Mouse (Mus musculus): ENCODE measurements at regions not wholly inside any gene's neighbourhood (a gene's known extent, or its start where the extent isn't known, plus 50 kb on each side); places are given as distances from the start of the nearest gene placed in this dataset.
A peak's percentile ranks its signal among the peaks of the same experiment; 100 is the strongest.

GRCm38 (mm10) chr15:62571803-62572202, 1273.2 kb downstream of the Gsdmc2 start:
- no peaks in the 10 kb centered on the region for H3K36me3 ChIP-seq (ENCODE audit: control insufficient read depth, insufficient read depth, low read length)
- H3K9ac ChIP-seq (ENCODE audit: low read depth, low read length), result no peak overlapping the region
- H3K4me3 ChIP-seq (ENCODE audit: low read depth, low read length), result no peak overlapping the region
- H3K27me3 ChIP-seq (ENCODE audit: control insufficient read depth, insufficient read depth, low read depth, low read length), result no peaks in the 10 kb centered on the region
- H3K4me1 ChIP-seq (ENCODE audit: control insufficient read depth, insufficient read depth, low read length), result no peaks in the 10 kb centered on the region
- ATAC-seq, result no peak
- no peaks in the 10 kb centered on the region for H3K9me3 ChIP-seq (replicated peaks; ENCODE audit: control insufficient read depth, low read length, poor library complexity, severe bottlenecking)
- WGBS, result 54% methylated on average over 7 of the region's 7 CpGs
- no peak overlapping the region for H3K27ac ChIP-seq (ENCODE audit: low read length)
- H3K4me2 ChIP-seq (ENCODE audit: low read length), result no peak overlapping the region

GRCm38 (mm10) chr15:62568788-62569713, 1275.9 kb downstream of the Gsdmc2 start:
- Histone ChIP-seq H3K9me3 (replicated peaks; ENCODE audit: control insufficient read depth, low read length, poor library complexity, severe bottlenecking) (no peaks in the 10 kb centered on the region), H3K27me3 (ENCODE audit: control insufficient read depth, insufficient read depth, low read depth, low read length) (no peaks in the 10 kb centered on the region), H3K9ac (ENCODE audit: low read depth, low read length) (no peak overlapping the region), H3K4me1 (ENCODE audit: control insufficient read depth, insufficient read depth, low read length) (no peaks in the 10 kb centered on the region), H3K36me3 (ENCODE audit: control insufficient read depth, insufficient read depth, low read length) (no peaks in the 10 kb centered on the region), H3K4me3 (ENCODE audit: low read depth, low read length) (no peak overlapping the region), H3K4me2 (ENCODE audit: low read length) (no peak overlapping the region), H3K27ac (ENCODE audit: low read length) (no peak overlapping the region)
- no peak for ATAC-seq
- WGBS, result 88% methylated on average over 7 of the region's 7 CpGs

GRCm38 (mm10) chr15:62567431-62567830, 1277.5 kb downstream of the Gsdmc2 start:
- no peak for ATAC-seq
- 88% methylated on average over 4 of the region's 4 CpGs for WGBS
- Histone ChIP-seq H3K27ac (ENCODE audit: low read length) (no peak overlapping the region), H3K4me1 (ENCODE audit: control insufficient read depth, insufficient read depth, low read length) (no peaks in the 10 kb centered on the region), H3K36me3 (ENCODE audit: control insufficient read depth, insufficient read depth, low read length) (no peaks in the 10 kb centered on the region), H3K27me3 (ENCODE audit: control insufficient read depth, insufficient read depth, low read depth, low read length) (no peaks in the 10 kb centered on the region), H3K9ac (ENCODE audit: low read depth, low read length) (no peak overlapping the region), H3K4me2 (ENCODE audit: low read length) (no peak overlapping the region), H3K9me3 (replicated peaks; ENCODE audit: control insufficient read depth, low read length, poor library complexity, severe bottlenecking) (no peaks in the 10 kb centered on the region), H3K4me3 (ENCODE audit: low read depth, low read length) (no peak overlapping the region)

- Histone ChIP-seq H3K36me3 (ENCODE audit: control insufficient read depth, insufficient read depth, low read length) (no peaks in the 10 kb centered on the region), H3K9ac (ENCODE audit: low read depth, low read length) (no peak overlapping the region), H3K4me1 (ENCODE audit: control insufficient read depth, insufficient read depth, low read length) (no peaks in the 10 kb centered on the region), H3K4me3 (ENCODE audit: low read depth, low read length) (no peak overlapping the region), H3K27ac (ENCODE audit: low read length) (no peak overlapping the region), H3K4me2 (ENCODE audit: low read length) (no peak overlapping the region), H3K27me3 (ENCODE audit: control insufficient read depth, insufficient read depth, low read depth, low read length) (no peaks in the 10 kb centered on the region), H3K9me3 (replicated peaks; ENCODE audit: control insufficient read depth, low read length, poor library complexity, severe bottlenecking) (no peaks in the 10 kb centered on the region)
- WGBS, result 4% methylated on average over 7 of the region's 7 CpGs
- peak; percentile 81 for ATAC-seq
Observed at GRCm38 (mm10) chr15:62566106-62566511, 1278.9 kb downstream of the Gsdmc2 start.

- Histone ChIP-seq H3K4me1 (ENCODE audit: control insufficient read depth, insufficient read depth, low read length) (no peaks in the 10 kb centered on the region), H3K36me3 (ENCODE audit: control insufficient read depth, insufficient read depth, low read length) (no peaks in the 10 kb centered on the region), H3K27me3 (ENCODE audit: control insufficient read depth, insufficient read depth, low read depth, low read length) (no peaks in the 10 kb centered on the region), H3K9me3 (replicated peaks; ENCODE audit: control insufficient read depth, low read length, poor library complexity, severe bottlenecking) (no peaks in the 10 kb centered on the region), H3K4me3 (ENCODE audit: low read depth, low read length) (no peak overlapping the region), H3K9ac (ENCODE audit: low read depth, low read length) (no peak overlapping the region), H3K4me2 (ENCODE audit: low read length) (no peak overlapping the region), H3K27ac (ENCODE audit: low read length) (no peak overlapping the region)
- WGBS, result 76% methylated on average over 2 of the region's 2 CpGs
- ATAC-seq, result no peak
Observed at GRCm38 (mm10) chr15:62533233-62533632, 1311.7 kb downstream of the Gsdmc2 start.

- no peak overlapping the region for H3K4me2 ChIP-seq (ENCODE audit: low read length)
- no peak overlapping the region for H3K9ac ChIP-seq (ENCODE audit: low read depth, low read length)
- no peaks in the 10 kb centered on the region for H3K27me3 ChIP-seq (ENCODE audit: control insufficient read depth, insufficient read depth, low read depth, low read length)
- no peaks in the 10 kb centered on the region for H3K4me1 ChIP-seq (ENCODE audit: control insufficient read depth, insufficient read depth, low read length)
- H3K9me3 ChIP-seq (replicated peaks; ENCODE audit: control insufficient read depth, low read length, poor library complexity, severe bottlenecking), result no peaks in the 10 kb centered on the region
- H3K27ac ChIP-seq (ENCODE audit: low read length), result no peak overlapping the region
- no peaks in the 10 kb centered on the region for H3K36me3 ChIP-seq (ENCODE audit: control insufficient read depth, insufficient read depth, low read length)
- H3K4me3 ChIP-seq (ENCODE audit: low read depth, low read length), result no peak overlapping the region
- 88% methylated on average over 3 of the region's 3 CpGs for WGBS
- no peak for ATAC-seq
Observed at GRCm38 (mm10) chr15:62528975-62529374, 1316.0 kb downstream of the Gsdmc2 start.

- Histone ChIP-seq H3K36me3 (ENCODE audit: control insufficient read depth, insufficient read depth, low read length) (no peaks in the 10 kb centered on the region), H3K9me3 (replicated peaks; ENCODE audit: control insufficient read depth, low read length, poor library complexity, severe bottlenecking) (no peaks in the 10 kb centered on the region), H3K27ac (ENCODE audit: low read length) (no peak overlapping the region), H3K4me3 (ENCODE audit: low read depth, low read length) (no peak overlapping the region), H3K4me2 (ENCODE audit: low read length) (no peak overlapping the region), H3K4me1 (ENCODE audit: control insufficient read depth, insufficient read depth, low read length) (no peaks in the 10 kb centered on the region), H3K27me3 (ENCODE audit: control insufficient read depth, insufficient read depth, low read depth, low read length) (no peaks in the 10 kb centered on the region), H3K9ac (ENCODE audit: low read depth, low read length) (no peak overlapping the region)
- ATAC-seq, result no peak
- 44% methylated on average over 2 of the region's 2 CpGs for WGBS
Observed at GRCm38 (mm10) chr15:62524628-62525027, 1320.3 kb downstream of the Gsdmc2 start.

GRCm38 (mm10) chr15:62524135-62524534, 1320.8 kb downstream of the Gsdmc2 start:
- H3K4me3 ChIP-seq (ENCODE audit: low read depth, low read length), result no peak overlapping the region
- H3K4me2 ChIP-seq (ENCODE audit: low read length), result no peak overlapping the region
- WGBS, result 66% methylated on average over 2 of the region's 2 CpGs
- H3K4me1 ChIP-seq (ENCODE audit: control insufficient read depth, insufficient read depth, low read length), result no peaks in the 10 kb centered on the region
- no peaks in the 10 kb centered on the region for H3K9me3 ChIP-seq (replicated peaks; ENCODE audit: control insufficient read depth, low read length, poor library complexity, severe bottlenecking)
- H3K36me3 ChIP-seq (ENCODE audit: control insufficient read depth, insufficient read depth, low read length), result no peaks in the 10 kb centered on the region
- no peak overlapping the region for H3K27ac ChIP-seq (ENCODE audit: low read length)
- H3K27me3 ChIP-seq (ENCODE audit: control insufficient read depth, insufficient read depth, low read depth, low read length), result no peaks in the 10 kb centered on the region
- no peak for ATAC-seq
- H3K9ac ChIP-seq (ENCODE audit: low read depth, low read length), result no peak overlapping the region

- no peaks in the 10 kb centered on the region for H3K27me3 ChIP-seq (ENCODE audit: control insufficient read depth, insufficient read depth, low read depth, low read length)
- no peak overlapping the region for H3K9ac ChIP-seq (ENCODE audit: low read depth, low read length)
- H3K27ac ChIP-seq (ENCODE audit: low read length), result no peak overlapping the region
- ATAC-seq, result no peak
- no peaks in the 10 kb centered on the region for H3K9me3 ChIP-seq (replicated peaks; ENCODE audit: control insufficient read depth, low read length, poor library complexity, severe bottlenecking)
- H3K36me3 ChIP-seq (ENCODE audit: control insufficient read depth, insufficient read depth, low read length), result no peaks in the 10 kb centered on the region
- H3K4me2 ChIP-seq (ENCODE audit: low read length), result no peak overlapping the region
- H3K4me1 ChIP-seq (ENCODE audit: control insufficient read depth, insufficient read depth, low read length), result no peaks in the 10 kb centered on the region
- WGBS, result 95% methylated on average over 1 of the region's 1 CpGs
- no peak overlapping the region for H3K4me3 ChIP-seq (ENCODE audit: low read depth, low read length)
Observed at GRCm38 (mm10) chr15:62513462-62513861, 1331.5 kb downstream of the Gsdmc2 start.
